Mouse (Mus musculus) lung, adult 2 months (tissue): ENCODE results near the gene Pla2g5. TPM values are rescaled to one million over a fixed set of nuclear protein-coding genes. Genes with fewer than 3 reads are reported as not detected.
"Not testable (repeated sequence)": the region's sequence is repeated elsewhere in the genome, so short reads cannot be mapped to it uniquely, and the experiment has no call there.

Experiments
- DNase-seq: peaks from one replicate; pipeline ENCODE4 v3.0.0; 2022
- H3K4me1 ChIP-seq: fragments of 200-500 bp; 2 replicates; pipeline ENCODE4 v1.6.1; 2011; ENCODE audit warnings: low read length; ENCODE audit not compliant: control insufficient read depth, insufficient read depth
- H3K4me3 ChIP-seq: fragments of 200-500 bp; replicated peaks from 2 replicates; pipeline ENCODE3; 2011; ENCODE audit warnings: low read depth, mild to moderate bottlenecking, control low read depth, low read length; ENCODE audit errors: extremely low read depth
- CTCF ChIP-seq: fragments of 200-500 bp; IDR thresholded peaks from 2 replicates; pipeline ENCODE4 v1.5.1; 2011; ENCODE audit warnings: mild to moderate bottlenecking, low read length, control low read depth; ENCODE audit not compliant: insufficient read depth
- POLR2A ChIP-seq: fragments of 200-500 bp; IDR thresholded peaks from 2 replicates; pipeline ENCODE4 v1.6.1; 2011; ENCODE audit warnings: low read depth, mild to moderate bottlenecking, control low read depth, low read length, borderline replicate concordance; ENCODE audit errors: extremely low read depth
- WGBS: fragments of 180-500 bp; shearing (Covaris S2); methylation state at CpG from one replicate; pipeline ENCODE4 v1.1.7; 2018; 5-methylcytosine and 5-hydroxymethylcytosine counted together
- polyA plus RNA-seq: library from polyadenylated mRNA; depleted of rRNA; stranded (reverse); fragments of >200 nt; gene quantifications from 2 replicates; pipeline ENCODE4 v1.2.3, GENCODE M21; 2012

The Pla2g5 gene
- polyA plus RNA-seq, 1 experiment: 1.3 TPM

DNA sequence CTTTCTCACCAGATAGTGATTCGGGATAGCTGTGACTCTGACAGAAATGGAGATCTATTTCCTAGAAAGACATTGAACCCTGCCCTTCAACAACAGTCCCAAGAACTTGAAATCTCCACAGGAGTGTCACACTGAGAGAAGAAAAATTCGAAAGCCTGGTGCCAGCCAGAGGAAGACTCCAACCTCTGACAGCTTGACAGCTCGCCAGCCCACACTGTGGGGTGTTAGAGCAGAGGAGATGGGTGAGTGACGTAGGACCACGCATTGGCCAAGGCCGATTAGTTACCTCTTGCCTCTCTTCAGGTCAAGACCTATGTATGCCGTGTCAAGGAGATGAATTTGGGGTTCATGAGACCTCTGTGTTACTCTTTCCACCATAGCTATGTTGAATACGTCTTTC lies 22.6 kb downstream of the Pla2g5 start:
- DNase-seq: no peak
- 70% methylated on average over 8 of the region's 8 CpGs for WGBS
- Histone ChIP-seq H3K4me3 (no peak overlapping the region), H3K4me1 (no peaks in the 10 kb centered on the region)
- TF ChIP-seq CTCF: no peak
- no peak for TF ChIP-seq POLR2A

- no peak for TF ChIP-seq POLR2A
- no peak for TF ChIP-seq CTCF
- no peaks in the 10 kb centered on the region for H3K4me1 ChIP-seq
- 73% methylated on average over 6 of the region's 6 CpGs for WGBS
- DNase-seq: no peak
- no peak overlapping the region for H3K4me3 ChIP-seq
Measured at GRCm38 (mm10) chr4:138839806-138840205, 23.5 kb downstream of the Pla2g5 start.

GRCm38 (mm10) chr4:138827147-138827546 lies 36.1 kb downstream of the Pla2g5 start:
- DNase-seq: no peak
- H3K4me3 ChIP-seq: no peak overlapping the region
- no peaks in the 10 kb centered on the region for H3K4me1 ChIP-seq
- WGBS: 37% methylated on average over 11 of the region's 11 CpGs
- TF ChIP-seq POLR2A (no peak), CTCF (no peak)

GRCm38 (mm10) chr4:138825751-138826567 lies 37.3 kb downstream of the Pla2g5 start:
- no peaks in the 10 kb centered on the region for H3K4me1 ChIP-seq
- H3K4me3 ChIP-seq: no peak overlapping the region
- TF ChIP-seq CTCF: no peak
- TF ChIP-seq POLR2A: no peak
- DNase-seq: no peak
- WGBS: 10% methylated on average over 18 of the region's 18 CpGs

GRCm38 (mm10) chr4:138824660-138825059 lies 38.6 kb downstream of the Pla2g5 start:
- no peaks in the 10 kb centered on the region for H3K4me1 ChIP-seq
- H3K4me3 ChIP-seq: no peak overlapping the region
- WGBS: 81% methylated on average over 2 of the region's 2 CpGs
- TF ChIP-seq POLR2A (no peak), CTCF (no peak)
- DNase-seq: no peak

DNA sequence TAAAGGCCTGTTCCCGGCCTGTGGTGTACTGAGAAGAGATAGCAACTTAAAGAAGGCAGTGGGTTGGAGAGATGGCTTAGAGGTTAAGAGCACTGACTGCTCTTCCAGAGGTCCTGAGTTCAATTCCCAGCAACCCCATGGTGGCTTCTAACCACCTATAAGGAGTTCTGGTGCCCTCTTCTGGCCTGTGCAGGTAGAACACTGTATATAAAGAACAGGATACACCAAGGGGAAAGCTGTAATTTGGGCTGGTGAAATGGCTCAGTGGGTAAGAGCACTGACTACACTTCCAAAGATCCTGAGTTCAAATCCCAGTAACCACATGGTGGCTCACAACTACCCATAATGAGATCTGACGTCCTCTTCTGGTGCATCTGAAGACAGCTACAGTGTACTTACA lies 39.1 kb downstream of the Pla2g5 start:
- H3K4me3 ChIP-seq, H3K4me1 ChIP-seq, DNase-seq: not testable (repeated sequence)
- 80% methylated on average over 2 of the region's 2 CpGs for WGBS

- Histone ChIP-seq H3K4me1 (0 out of 2 replicates have a peak, but pooled peaks cover 3% of the 10 kb centered on the region), H3K4me3 (no peak overlapping the region)
- TF ChIP-seq POLR2A (no peak), CTCF (no peak)
- WGBS: 89% methylated on average over 2 of the region's 2 CpGs
- no peak for DNase-seq
Measured at GRCm38 (mm10) chr4:138821036-138821435, 42.2 kb downstream of the Pla2g5 start.

- no peak for DNase-seq
- Histone ChIP-seq H3K4me1 (0 out of 2 replicates have a peak, but pooled peaks cover 3% of the 10 kb centered on the region), H3K4me3 (no peak overlapping the region)
- WGBS: 34% methylated on average over 8 of the region's 8 CpGs
- no peak for TF ChIP-seq CTCF
- TF ChIP-seq POLR2A: no peak
Measured at GRCm38 (mm10) chr4:138819101-138819500, 44.2 kb downstream of the Pla2g5 start.

GRCm38 (mm10) chr4:138817736-138818135 lies 45.5 kb downstream of the Pla2g5 start:
- WGBS: 45% methylated on average over 6 of the region's 6 CpGs
- 0 out of 2 replicates have a peak, but pooled peaks cover 3% of the 10 kb centered on the region for H3K4me1 ChIP-seq
- no peak for DNase-seq
- no peak for TF ChIP-seq CTCF
- TF ChIP-seq POLR2A: no peak
- H3K4me3 ChIP-seq: no peak overlapping the region

- WGBS: 81% methylated on average over 9 of the region's 9 CpGs
- no peak for DNase-seq
- no peak for TF ChIP-seq CTCF
- no peak for TF ChIP-seq POLR2A
- Histone ChIP-seq H3K4me1 (0 out of 2 replicates have a peak, but pooled peaks cover 3% of the 10 kb centered on the region), H3K4me3 (no peak overlapping the region)
Measured at GRCm38 (mm10) chr4:138816166-138816565, 47.1 kb downstream of the Pla2g5 start.
